Mouse (Mus musculus): ENCODE measurements around the gene 4930562C15Rik.
A peak's percentile ranks its signal among the peaks of the same experiment; 100 is the strongest.

The 4930562C15Rik gene

GRCm38 (mm10) chr16:4890201-4890709 is 55.0 kb downstream of the 4930562C15Rik start:
- DNase-seq (ENCODE audit: low spot score in 2 of 2) = no peak

- DNase-seq (ENCODE audit: low spot score in 2 of 2) = no peak
Measured at GRCm38 (mm10) chr16:4892171-4892570, 57.0 kb downstream of the 4930562C15Rik start.

DNA sequence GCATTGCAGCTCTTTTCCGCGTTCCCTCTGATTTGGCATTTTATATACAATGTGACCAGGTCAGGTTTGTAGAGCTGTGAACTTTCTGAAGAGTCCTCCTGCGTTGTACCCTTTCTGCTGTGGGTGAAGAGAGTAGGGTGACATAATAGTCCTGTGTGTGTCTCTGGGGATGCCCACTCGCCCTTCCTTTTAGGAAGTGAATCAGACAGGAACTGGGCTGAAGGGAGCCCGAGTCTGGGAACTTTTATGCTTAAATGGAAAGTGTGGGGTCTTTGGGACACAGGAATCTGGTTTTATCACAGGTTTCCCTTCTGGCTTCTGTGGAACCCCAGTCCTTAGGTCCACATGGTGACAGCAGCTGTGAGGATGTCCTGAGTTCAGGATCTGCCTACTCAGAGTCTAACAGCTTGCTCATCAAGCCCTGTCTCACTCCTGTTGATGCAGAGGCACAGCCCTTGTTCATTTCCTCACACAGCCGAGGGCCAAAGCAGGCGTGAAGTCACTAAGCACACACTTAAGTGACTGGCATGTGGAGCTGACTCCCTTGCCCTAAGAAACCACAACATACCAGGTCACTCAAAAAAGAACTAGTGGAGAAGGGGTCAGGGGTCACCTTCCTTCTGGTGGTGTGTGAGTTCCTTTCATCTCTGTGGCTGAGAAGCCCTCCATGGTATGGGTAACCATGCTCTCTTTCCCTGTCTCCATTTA is 59.1 kb downstream of the 4930562C15Rik start:
- no peak for DNase-seq (ENCODE audit: low spot score in 2 of 2)

- DNase-seq (ENCODE audit: low spot score in 2 of 2) = no peak
Measured at GRCm38 (mm10) chr16:4896249-4897027, 61.2 kb downstream of the 4930562C15Rik start.

DNA sequence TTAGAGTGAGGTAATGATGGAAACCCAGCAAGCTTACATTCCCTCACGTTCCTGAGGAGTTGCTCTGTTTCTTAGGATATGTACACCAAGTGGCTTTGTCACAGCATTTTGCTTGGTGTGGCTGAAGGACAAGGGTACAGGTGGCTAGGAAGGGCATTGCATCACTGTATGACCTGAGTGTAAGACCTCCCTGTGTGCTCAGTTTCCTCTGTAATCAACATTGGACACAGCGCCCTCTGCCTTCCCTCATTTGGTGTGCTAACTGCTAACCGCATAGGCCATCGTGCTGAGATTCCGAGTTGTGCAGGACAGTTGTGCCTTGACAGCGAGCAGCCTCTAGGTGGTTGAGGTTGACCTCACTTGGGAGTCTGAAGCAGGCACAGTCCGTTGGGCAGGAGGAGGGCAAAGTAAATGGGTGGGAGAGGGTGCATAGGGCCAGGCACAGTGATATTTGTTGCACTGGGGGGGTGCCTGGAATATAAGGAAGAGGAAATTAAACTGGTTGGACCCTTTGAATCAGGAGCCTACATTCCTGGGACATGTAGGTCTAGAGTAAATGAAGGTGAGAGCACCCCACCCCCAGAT is 62.0 kb downstream of the 4930562C15Rik start:
- DNase-seq (ENCODE audit: low spot score in 2 of 2) = no peak

GRCm38 (mm10) chr16:4898881-4899280 is 63.7 kb downstream of the 4930562C15Rik start:
- no peak for DNase-seq (ENCODE audit: low spot score in 2 of 2)

GRCm38 (mm10) chr16:4899711-4900110 is 64.5 kb downstream of the 4930562C15Rik start:
- no peak for DNase-seq (ENCODE audit: low spot score in 2 of 2)

- no peak for DNase-seq (ENCODE audit: low spot score in 2 of 2)
Measured at GRCm38 (mm10) chr16:4901167-4901566, 66.0 kb downstream of the 4930562C15Rik start.

DNA sequence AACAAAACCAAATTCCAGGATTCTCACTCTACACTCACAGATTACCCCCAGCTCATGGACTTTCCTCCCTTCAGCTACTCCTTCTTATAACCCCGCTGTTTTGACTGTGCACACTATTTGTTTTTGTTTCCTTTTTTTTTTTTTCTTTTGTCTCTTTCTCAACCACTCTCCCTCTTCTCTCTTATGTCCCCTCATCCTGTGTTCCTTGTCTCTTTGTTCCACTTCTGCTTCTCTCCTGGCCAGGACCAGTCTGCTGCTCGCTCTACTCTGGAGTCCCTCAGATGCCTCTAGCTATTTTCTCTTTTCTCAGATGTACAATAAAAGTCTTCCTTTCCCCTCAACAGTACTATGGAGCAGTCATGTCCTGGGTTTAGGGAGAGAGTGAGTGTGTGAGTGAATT is 67.2 kb downstream of the 4930562C15Rik start:
- no peak for DNase-seq (ENCODE audit: low spot score in 2 of 2)

DNA sequence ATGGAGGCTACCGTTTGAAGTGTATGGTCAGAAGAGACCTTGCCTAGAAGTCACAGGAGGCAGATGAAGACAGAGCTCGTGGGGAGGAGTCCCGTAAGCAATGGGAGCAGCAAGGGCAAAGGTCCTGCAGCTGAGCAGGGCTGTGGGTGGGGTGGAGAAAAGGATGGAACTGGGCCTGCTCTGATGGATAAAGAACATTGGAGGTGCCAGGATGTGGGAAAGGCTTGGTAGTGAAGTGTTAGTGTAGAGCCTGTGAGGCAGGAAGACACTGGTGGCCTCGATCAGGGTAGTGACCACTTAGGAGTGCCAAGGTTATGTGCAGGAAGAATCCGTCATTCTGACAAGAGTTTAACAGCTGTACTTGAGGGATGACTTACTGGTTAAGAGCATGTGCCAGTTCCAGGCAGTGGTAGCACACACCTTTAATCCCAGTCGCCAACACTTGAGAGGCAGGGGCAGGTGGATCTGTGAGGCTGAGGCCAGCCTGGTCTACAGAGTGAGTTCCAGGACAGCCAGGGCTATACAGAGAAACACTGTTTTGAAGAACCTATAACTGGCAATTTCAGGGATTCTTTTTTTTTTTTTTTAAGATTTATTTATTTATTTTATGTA is 68.4 kb downstream of the 4930562C15Rik start:
- DNase-seq (ENCODE audit: low spot score in 2 of 2) = no peak

GRCm38 (mm10) chr16:4904878-4905277 is 69.7 kb downstream of the 4930562C15Rik start:
- DNase-seq (ENCODE audit: low spot score in 2 of 2) = no peak

- DNase-seq (ENCODE audit: low spot score in 2 of 2) = no peak
Measured at GRCm38 (mm10) chr16:4905591-4905990, 70.4 kb downstream of the 4930562C15Rik start.

DNA sequence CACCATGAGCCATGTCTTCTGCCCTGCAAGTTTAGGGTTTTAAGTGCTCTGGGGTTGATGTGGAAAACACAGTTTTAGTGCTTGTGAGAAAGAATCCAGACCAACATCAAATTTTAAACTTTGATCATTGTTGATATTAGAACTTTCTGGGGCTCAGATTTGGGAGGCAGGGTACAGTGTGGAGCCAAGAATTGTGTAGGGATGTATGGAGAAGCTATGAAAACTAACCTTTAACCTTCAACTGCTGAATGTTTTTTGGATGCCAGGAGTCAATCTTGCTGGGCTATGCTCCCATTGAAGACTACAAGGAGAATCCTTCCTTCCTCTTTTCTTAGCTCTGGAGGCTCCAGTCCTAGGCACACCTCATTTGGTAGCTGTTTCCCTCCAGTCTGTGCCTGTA is 71.3 kb downstream of the 4930562C15Rik start:
- no peak for DNase-seq (ENCODE audit: low spot score in 2 of 2)

GRCm38 (mm10) chr16:4907386-4907785 is 72.2 kb downstream of the 4930562C15Rik start:
- DNase-seq (ENCODE audit: low spot score in 2 of 2) = no peak

- DNase-seq (ENCODE audit: low spot score in 2 of 2) = peak in 1 of 2 experiments; percentile 23
Measured at GRCm38 (mm10) chr16:4907972-4908371, 72.8 kb downstream of the 4930562C15Rik start.

GRCm38 (mm10) chr16:4909745-4910144 is 74.5 kb downstream of the 4930562C15Rik start:
- DNase-seq (ENCODE audit: low spot score in 2 of 2) = no peak

DNA sequence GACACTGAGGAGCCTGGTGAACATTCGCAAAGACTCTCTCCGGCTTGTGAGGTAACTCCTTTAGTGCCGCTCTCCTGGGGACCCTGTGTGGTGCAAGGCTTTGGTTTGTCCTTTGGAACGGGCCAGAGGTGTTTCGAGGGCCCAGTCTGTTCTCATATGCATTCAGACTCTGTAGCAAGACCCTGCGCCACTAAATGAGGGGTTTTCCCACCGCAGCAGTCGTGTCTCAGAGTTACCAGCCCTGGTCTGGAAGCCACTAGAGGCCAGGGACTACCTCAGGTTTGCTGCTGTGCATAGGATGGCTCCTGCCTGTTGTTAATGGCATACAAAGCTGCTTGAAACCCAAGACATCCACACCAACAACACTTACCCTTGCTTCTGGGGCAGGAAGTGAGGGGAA is 75.5 kb downstream of the 4930562C15Rik start:
- no peak for DNase-seq (ENCODE audit: low spot score in 2 of 2)

DNA sequence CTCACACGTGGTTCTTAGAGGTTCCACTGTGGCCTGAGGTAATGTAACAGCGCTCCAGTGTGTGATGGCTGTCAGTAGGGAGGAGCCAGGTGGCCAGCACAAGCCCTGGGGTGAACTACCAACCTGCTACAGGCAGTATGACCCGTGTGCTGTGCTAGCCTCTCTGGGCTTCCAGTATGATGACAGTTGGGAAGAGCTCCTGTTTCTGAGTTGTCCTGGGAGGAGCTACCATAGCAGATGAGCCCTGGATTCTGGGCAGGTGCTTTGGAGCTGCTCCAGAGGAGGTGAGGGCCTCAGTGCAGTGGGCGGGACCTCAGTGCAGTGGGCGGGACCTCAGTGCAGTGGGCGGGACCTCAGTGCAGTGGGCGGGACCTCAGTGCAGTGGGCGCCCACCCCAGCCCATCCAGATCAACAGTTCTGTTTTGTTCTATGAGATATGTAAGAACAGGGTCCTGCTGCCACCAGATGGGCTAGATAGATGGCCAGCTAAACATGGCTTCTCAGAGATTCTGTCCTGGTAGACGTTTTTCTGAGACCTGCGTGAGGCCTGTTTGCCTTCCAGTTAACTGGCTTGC is 76.9 kb downstream of the 4930562C15Rik start:
- no peak for DNase-seq (ENCODE audit: low spot score in 2 of 2)

DNA sequence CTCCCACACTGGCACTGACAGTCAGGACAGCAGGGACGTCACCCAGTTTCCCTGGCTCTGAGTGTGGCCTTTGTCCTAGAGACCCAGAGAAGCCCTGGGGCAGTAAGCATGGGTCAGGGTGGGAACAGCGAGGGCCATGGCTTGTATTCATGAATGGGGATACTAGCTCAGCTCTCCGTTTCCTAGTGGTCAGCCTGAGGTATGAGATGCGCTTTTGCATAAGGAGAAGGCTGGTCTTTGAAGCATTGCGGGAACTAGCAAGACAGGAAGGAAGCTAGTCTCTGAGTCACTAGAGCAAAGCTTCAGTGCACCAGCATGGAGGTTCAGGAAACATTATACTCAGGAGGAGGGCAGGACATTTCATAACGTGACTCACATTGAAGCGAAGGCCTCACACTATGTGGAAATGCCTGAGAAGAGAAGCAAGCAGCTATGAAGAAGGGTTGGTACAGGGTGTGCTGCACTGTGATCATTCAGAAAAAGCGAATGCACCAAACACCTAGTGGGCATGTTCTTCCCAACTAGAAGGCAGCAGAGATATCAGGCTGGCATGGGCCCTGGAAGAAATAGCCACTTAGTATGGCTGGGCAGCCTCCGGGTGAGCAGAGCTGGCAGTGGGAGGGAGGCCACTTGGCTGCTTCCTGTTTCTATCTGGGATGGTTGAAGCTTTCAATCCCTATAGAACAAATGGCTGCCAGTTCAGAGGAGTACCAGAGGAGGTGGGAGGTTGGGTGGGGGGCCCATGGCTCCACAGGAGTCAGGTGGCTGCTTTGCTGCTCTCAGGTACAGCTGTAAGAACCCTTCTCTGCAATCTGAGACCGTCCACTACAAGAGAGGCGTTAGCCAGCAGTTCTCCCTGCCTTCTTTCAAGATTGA is 77.9 kb downstream of the 4930562C15Rik start:
- DNase-seq (ENCODE audit: low spot score in 2 of 2) = no peak
